Mouse (Mus musculus) ES-Bruce4 (cell line): Measurements from ENCODE around the gene Preb.

Experiments used
- CTCF ChIP-seq: IDR thresholded peaks from one replicate; pipeline ENCODE4 v1.8.1; 2011; ENCODE audit warnings: low read depth, low read length
- EP300 ChIP-seq: IDR thresholded peaks from 2 replicates; pipeline ENCODE4 v1.6.1; 2011; ENCODE audit warnings: low read depth, low read length; ENCODE audit not compliant: insufficient read depth
- POLR2A ChIP-seq: IDR thresholded peaks from one replicate; pipeline ENCODE4 v1.8.1; 2011; ENCODE audit warnings: low read length; ENCODE audit not compliant: insufficient read depth

- TF ChIP-seq CTCF (no peak), POLR2A (no peak), EP300 (no peak)
These were observed 44.7 kb downstream of the Preb start for GRCm38 (mm10) chr5:30915456-30915855.
